ENCODE assay signal across 21 mouse cellular contexts in the genomic region with DNA sequence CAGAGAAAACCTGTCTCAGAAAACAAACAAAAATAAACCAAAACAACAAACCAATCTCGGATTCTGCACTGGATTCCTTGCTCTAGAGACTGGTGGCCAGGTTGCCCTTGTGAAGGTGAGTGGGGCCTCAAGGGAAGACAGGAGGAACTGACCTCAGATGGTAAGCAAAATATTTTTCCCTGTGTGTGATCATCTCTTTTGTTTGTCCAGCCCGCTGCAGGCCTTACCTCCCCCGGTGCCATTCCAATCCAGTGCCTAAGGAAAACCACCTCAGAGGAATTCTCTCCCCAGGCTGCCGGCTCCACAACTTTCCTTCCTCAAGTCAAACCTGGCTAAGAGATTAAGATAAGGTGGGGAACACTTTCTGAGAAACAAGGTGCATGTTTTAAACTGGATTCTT. TPM values are rescaled to one million over a fixed set of nuclear protein-coding genes. Genes with fewer than 3 reads are reported as not detected.
DNase-seq lines count a peak whose midpoint lies in the region; ATAC-seq and TF ChIP-seq lines count a peak whose summit lies in the region.
"Had no signal": no experiment of that assay in that cellular context is flagged by ENCODE, and none has a peak within 500 bp of the region (broad histone marks: within the 10 kb centered on the region; RNA-seq: fewer than 3 reads in every experiment).

No protein-coding gene starts in this region.

- H3K27ac ChIP-seq in kidney, adult 2 months (ENCODE audit: insufficient read depth, low read depth, low read length) = peak overlapping the region; percentile 49; the same call in 1 of the 2 replicates
- no peak overlapping the region for H3K27ac ChIP-seq in kidney, embryonic 14.5 days (ENCODE audit: low read depth, low read length)
- H3K27ac ChIP-seq in ES-Bruce4 (ENCODE audit: insufficient read depth, low read length) = peak overlapping the region; percentile 67
- H3K27ac ChIP-seq: embryonic facial prominence, embryonic 12.5 days; forebrain, embryonic 12.5 days; hindbrain, embryonic 15.5 days had no signal

- peaks cover 19% of the 10 kb centered on the region for H3K4me1 ChIP-seq in kidney, adult 2 months (ENCODE audit: control insufficient read depth, insufficient read depth, low read length)
- H3K4me1 ChIP-seq in kidney, embryonic 14.5 days (ENCODE audit: control insufficient read depth, insufficient read depth, low read length) = peaks cover 23% of the 10 kb centered on the region
- peaks cover 82% of the 10 kb centered on the region for H3K4me1 ChIP-seq in E14TG2a.4 (replicated peaks; ENCODE audit: low read depth, low read length)
- H3K4me1 ChIP-seq in ES-Bruce4 (ENCODE audit: control insufficient read depth, insufficient read depth, low read length) = peaks cover 15% of the 10 kb centered on the region

- no peak for TF ChIP-seq CTCF in kidney, adult 2 months (conservative IDR thresholded peaks at IDR 0.05; ENCODE audit: insufficient read depth, insufficient read length, low read depth, low read length)
- TF ChIP-seq CTCF in E14TG2a.4 (conservative IDR thresholded peaks at IDR 0.05; ENCODE audit: low read length) (no peak), ES-Bruce4 (IDR thresholded peaks at IDR 0.05; ENCODE audit: low read depth, low read length) (no peak)

- H3K4me3 ChIP-seq in kidney, adult 2 months (ENCODE audit: insufficient read depth, low read depth, low read length) = no peak overlapping the region
- H3K4me3 ChIP-seq in kidney, embryonic 14.5 days (ENCODE audit: low read length) = no peak overlapping the region
- H3K4me3 ChIP-seq in E14TG2a.4 (replicated peaks; ENCODE audit: low read length) = 0 out of 2 replicates have a peak overlapping the region, but pooled peaks have one; percentile 3
- H3K4me3 ChIP-seq in ES-Bruce4 (ENCODE audit: low read depth, low read length) = no peak overlapping the region
- H3K4me3 ChIP-seq: embryonic facial prominence, embryonic 12.5 days; forebrain, embryonic 12.5 days; hindbrain, embryonic 15.5 days had no signal

- no peak for DNase-seq in kidney, adult 2 months
- peak; percentile 37 for DNase-seq in ZHBTc4 (ENCODE audit: low read depth, low spot score)
- DNase-seq in layer of hippocampus, adult 9-10 months (ENCODE audit: low spot score) = no peak
- DNase-seq: adrenal gland, postnatal 14 days; cerebellum, adult 11-12 months; cerebellum, adult 9-10 months; cerebellum, postnatal 25 days; forebrain, postnatal 0 days; gastrocnemius, postnatal 36 days; heart, adult 18-20 months; heart, postnatal 36 days had no signal

- no peaks in the 10 kb centered on the region for H3K9me3 ChIP-seq in kidney, embryonic 14.5 days (ENCODE audit: control insufficient read depth, low read length)
- no peaks in the 10 kb centered on the region for H3K9me3 ChIP-seq in E14TG2a.4 (ENCODE audit: low read length)
- no peaks in the 10 kb centered on the region for H3K9me3 ChIP-seq in ES-Bruce4 (replicated peaks; ENCODE audit: control insufficient read depth, insufficient read depth, low read length, poor library complexity, severe bottlenecking)
- H3K9me3 ChIP-seq: embryonic facial prominence, embryonic 12.5 days; forebrain, embryonic 12.5 days; hindbrain, embryonic 15.5 days had no signal

- no peak overlapping the region for H3K4me2 ChIP-seq in kidney, embryonic 14.5 days (replicated peaks; ENCODE audit: low read depth, low read length)
- H3K4me2 ChIP-seq: embryonic facial prominence, embryonic 12.5 days; forebrain, embryonic 12.5 days; heart, embryonic 11.5 days; hindbrain, embryonic 15.5 days had no signal

- H3K36me3 ChIP-seq in kidney, adult 2 months (ENCODE audit: control insufficient read depth, insufficient read depth, low read length) = no peaks in the 10 kb centered on the region
- no peaks in the 10 kb centered on the region for H3K36me3 ChIP-seq in kidney, embryonic 14.5 days (ENCODE audit: control insufficient read depth, insufficient read depth, low read length)
- no peaks in the 10 kb centered on the region for H3K36me3 ChIP-seq in E14TG2a.4 (ENCODE audit: insufficient read depth, low read length)
- no peaks in the 10 kb centered on the region for H3K36me3 ChIP-seq in ES-Bruce4 (ENCODE audit: control insufficient read depth, insufficient read depth, low read length, poor library complexity, severe bottlenecking)
- H3K36me3 ChIP-seq: embryonic facial prominence, embryonic 12.5 days; forebrain, embryonic 12.5 days; hindbrain, embryonic 15.5 days had no signal

- no peak for ATAC-seq in kidney, embryonic 14.5 days (ENCODE audit: low FRiP score, low TSS enrichment)
- ATAC-seq: forebrain, postnatal 0 days; intestine, embryonic 16.5 days had no signal

- H3K27me3 ChIP-seq in kidney, adult 2 months (replicated peaks; ENCODE audit: control insufficient read depth, insufficient read depth, low read length) = no peaks in the 10 kb centered on the region
- no peaks in the 10 kb centered on the region for H3K27me3 ChIP-seq in kidney, embryonic 14.5 days (ENCODE audit: control insufficient read depth, insufficient read depth, low read length)
- H3K27me3 ChIP-seq in E14TG2a.4 (ENCODE audit: insufficient read depth, low read length) = no peaks in the 10 kb centered on the region
- no peaks in the 10 kb centered on the region for H3K27me3 ChIP-seq in ES-Bruce4 (ENCODE audit: control insufficient read depth, insufficient read depth, low read length, poor library complexity, severe bottlenecking)
- H3K27me3 ChIP-seq: embryonic facial prominence, embryonic 12.5 days; hindbrain, embryonic 15.5 days had no signal

- TF ChIP-seq POLR2A in kidney, adult 2 months (IDR thresholded peaks at IDR 0.05; ENCODE audit: low read depth, low read length) = no peak
- TF ChIP-seq POLR2A in ES-Bruce4 (IDR thresholded peaks at IDR 0.05; ENCODE audit: insufficient read depth, low read length) = no peak

- peak; percentile 71; the same call in 1 of the 2 replicates for TF ChIP-seq EP300 in ES-Bruce4 (IDR thresholded peaks at IDR 0.05; ENCODE audit: insufficient read depth, low read depth, low read length)

- WGBS in kidney, adult 2 months = 45% methylated on average over 4 of the region's 4 CpGs
- 18% methylated on average over 4 of the region's 4 CpGs for WGBS in kidney, embryonic 14.5 days

- no peak overlapping the region for H3K9ac ChIP-seq in kidney, embryonic 14.5 days (ENCODE audit: low read depth, low read length)
- 0 out of 2 replicates have a peak overlapping the region, but pooled peaks have one; percentile 26 for H3K9ac ChIP-seq in ES-Bruce4 (ENCODE audit: low read depth, poor library complexity, severe bottlenecking)
- H3K9ac ChIP-seq: embryonic facial prominence, embryonic 12.5 days; forebrain, embryonic 12.5 days; forebrain, postnatal 0 days; hindbrain, embryonic 15.5 days had no signal

RNA-seq across cellular contexts. Expression of a gene that starts 2.3 kb away (rescaled TPM):
- 0.34 and 1.8 TPM in 2 replicates for polyA plus RNA-seq in kidney, adult 2 months (2012; rRNA removed)
- 0.34 and 0.73 TPM in 2 replicates for polyA plus RNA-seq in kidney, embryonic 14.5 days (2014; fragmentation: Nextera tagmentation; extraction: Ambion mirVana)
- 1.4 and 1.5 TPM in 2 replicates for polyA plus RNA-seq in ES-Bruce4 (2011; ENCODE audit: insufficient read depth, insufficient read length, low read depth, missing spikeins)

RNA-seq across cellular contexts. Expression of a gene that starts 31.1 kb away (rescaled TPM):
- 2.1 and 2.2 TPM in 2 replicates for polyA plus RNA-seq in kidney, adult 2 months (2012; rRNA removed)
- 6.5 and 11.4 TPM in 2 replicates for polyA plus RNA-seq in kidney, embryonic 14.5 days (2014; fragmentation: Nextera tagmentation; extraction: Ambion mirVana)
- polyA plus RNA-seq in ES-Bruce4 (2011; ENCODE audit: insufficient read depth, insufficient read length, low read depth, missing spikeins) = 79.1 and 81.1 TPM in 2 replicates

RNA-seq across cellular contexts. Expression of a gene that starts 31.5 kb away (rescaled TPM):
- polyA plus RNA-seq in kidney, adult 2 months (2012; rRNA removed) = 2.2 and 2.5 TPM in 2 replicates
- 0.51 TPM in 1 of 2 replicates, not detected in the other for polyA plus RNA-seq in kidney, embryonic 14.5 days (2014; fragmentation: Nextera tagmentation; extraction: Ambion mirVana)
- 36.9 and 38.4 TPM in 2 replicates for polyA plus RNA-seq in ES-Bruce4 (2011; ENCODE audit: insufficient read depth, insufficient read length, low read depth, missing spikeins)
- polyA plus RNA-seq: embryonic facial prominence, embryonic 12.5 days; forebrain, embryonic 12.5 days; forebrain, postnatal 0 days; heart, embryonic 11.5 days; heart, embryonic 16.5 days; hindbrain, embryonic 11.5 days; hindbrain, embryonic 15.5 days; intestine, embryonic 16.5 days had no signal

Comparison
In these comparisons a context has a peak if more than half of its experiments do, and no peak if none do; other contexts are left out.
1. RNA of a gene that starts 31.5 kb away (polyA plus RNA-seq): 36.9 to 38.4 TPM in ES-Bruce4; 2.2 to 2.5 TPM in kidney, adult 2 months and 0.51 TPM in kidney, embryonic 14.5 days; every median in the first group is over 10 times any median in the second.